Mouse (Mus musculus) heart, postnatal 36 days (tissue): ENCODE data around the gene Tubgcp2. TPM values are rescaled to one million over a fixed set of nuclear protein-coding genes. Genes with fewer than 3 reads are reported as not detected.

Experiments used
- DNase-seq, 2 experiments: peaks; one replicate each; pipeline ENCODE4 v3.0.0; 2021 to 2022
- intact Hi-C: fragments of 180-260 bp; cut with DNase I; formaldehyde crosslinking; loops from one replicate; pipeline ENCODE4 v1.15.1; 2025
- total RNA-seq, 2 experiments: library from RNA; stranded (reverse); gene quantifications; 2 replicates each; pipeline ENCODE4 v1.2.3; 2021

Gene Tubgcp2
- 10 to 100 TPM; 26.9 to 34.4 TPM for total RNA-seq

DNA sequence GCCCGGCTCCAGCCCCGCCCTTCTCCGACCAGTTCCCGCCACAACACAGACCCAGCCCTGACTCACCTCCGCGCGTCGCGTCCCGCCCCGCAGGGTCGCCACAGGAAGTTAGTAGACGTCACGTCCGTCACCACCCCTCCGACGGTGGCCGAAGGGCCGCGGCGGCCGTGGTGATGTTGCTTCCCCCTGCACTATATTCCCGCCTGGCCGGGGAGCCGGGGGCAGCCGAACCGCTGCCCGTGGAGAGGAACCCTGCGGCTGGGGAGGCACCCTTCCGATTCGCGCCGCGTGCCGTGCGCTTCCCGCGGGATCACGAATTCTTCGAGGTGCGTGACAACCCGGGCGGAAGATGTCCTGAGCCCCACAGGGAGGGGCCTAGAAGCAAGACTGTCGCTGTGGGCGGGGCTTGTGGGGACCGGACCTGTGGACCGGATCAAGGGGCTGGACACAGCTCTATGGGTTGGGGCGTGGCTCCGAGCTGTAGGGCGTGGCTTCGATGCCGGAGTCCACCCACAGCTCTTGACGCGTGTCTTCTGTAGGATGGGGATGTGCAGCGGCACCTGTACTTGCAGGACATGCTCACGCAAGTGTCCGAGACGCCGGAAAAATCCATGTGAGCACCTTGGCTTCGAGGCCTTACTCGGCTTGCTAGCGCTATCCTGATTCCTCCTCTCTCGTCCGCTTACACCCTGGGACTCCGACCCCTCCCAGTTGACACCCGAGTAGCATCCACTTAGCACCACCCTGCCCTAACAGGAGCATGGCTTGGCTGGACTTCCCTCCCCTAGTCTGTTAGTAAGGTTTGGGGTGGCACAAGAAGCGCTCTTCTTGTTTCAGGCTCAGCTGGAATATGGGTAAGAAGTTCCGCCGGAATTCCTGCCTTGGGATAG lies at the start of gene Tubgcp2, which contains the start of gene Zfp511:
Gene Tubgcp2 (minus strand): TSS at position 389 of the 890 bp plus-strand sequence.
Gene Zfp511 (plus strand): TSS at position 111 of the 890 bp plus-strand sequence.
- intact Hi-C loops, result loop anchor here (5.0 kb wide), 2 partner anchors 86 to 101 kb away; partner anchors contain the start of gene Mtg1
- peak; percentile 92 to 96 for DNase-seq

DNA sequence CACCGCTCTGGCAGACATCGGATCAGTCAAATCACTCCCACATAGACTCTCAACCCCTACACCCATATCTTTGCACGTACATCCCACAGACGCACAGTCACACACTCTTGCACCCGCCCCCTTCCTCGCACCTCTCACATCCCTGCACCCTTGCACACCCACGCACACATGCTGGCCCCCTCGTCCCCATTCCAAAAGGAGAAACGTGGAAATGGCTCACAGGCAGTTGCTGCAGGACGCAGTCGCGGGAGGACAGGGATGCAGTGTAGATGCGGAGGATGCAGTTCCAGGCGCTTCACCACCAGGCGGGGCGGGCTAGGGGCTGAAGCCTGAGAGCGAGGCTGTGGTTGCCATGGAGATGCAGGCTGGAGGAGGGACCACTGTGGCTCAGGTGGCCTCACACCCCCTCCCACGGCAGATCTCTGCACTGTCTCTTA lies 45.8 kb upstream of the Tubgcp2 start, which contains the start of gene Caly:
Gene Caly (minus strand): TSS at position 307 of the 437 bp plus-strand sequence.
- intact Hi-C loops, result no loop called here
- DNase-seq, result no peak

DNA sequence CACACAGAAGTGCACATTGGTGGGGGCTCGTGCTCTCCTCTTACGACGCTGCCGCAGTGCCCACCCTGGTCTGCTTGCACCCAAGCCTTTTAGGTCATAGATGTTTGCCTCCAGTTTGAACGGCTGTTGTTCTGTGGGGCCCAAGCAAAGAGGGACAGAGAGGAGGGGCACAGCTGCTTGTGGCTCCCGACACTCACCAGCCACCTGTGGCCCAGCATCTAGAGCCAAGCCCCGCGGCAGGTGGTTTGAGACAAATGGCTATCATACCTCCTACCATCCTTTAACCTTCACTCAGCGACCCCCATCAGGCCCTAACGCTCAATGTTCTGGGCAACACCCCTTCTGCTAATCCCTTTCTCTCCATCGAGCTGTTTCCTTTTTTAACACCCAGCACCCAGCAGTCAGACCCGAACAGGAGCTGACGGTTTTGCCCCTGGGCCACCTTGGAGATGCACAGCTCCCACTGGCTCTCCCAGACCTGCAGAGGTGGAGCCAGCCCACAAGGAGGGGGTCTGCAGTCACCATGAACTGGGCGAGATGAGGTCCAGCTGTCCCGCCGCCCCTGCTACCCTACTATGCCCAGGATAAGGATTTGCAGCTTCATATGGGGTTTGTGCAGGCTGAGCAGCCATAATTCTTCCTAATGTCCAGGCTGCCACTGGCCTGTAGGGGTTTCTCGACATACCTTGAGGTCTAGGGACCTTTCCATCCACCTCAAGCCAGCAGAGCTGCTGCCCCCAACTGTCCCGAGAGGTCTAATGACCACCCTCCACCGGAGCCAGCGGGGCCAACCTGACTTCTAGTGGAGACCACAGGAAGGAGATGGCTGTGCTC lies 45.2 kb upstream of the Tubgcp2 start:
- no peak for DNase-seq
- intact Hi-C loops, result no loop called here

DNA sequence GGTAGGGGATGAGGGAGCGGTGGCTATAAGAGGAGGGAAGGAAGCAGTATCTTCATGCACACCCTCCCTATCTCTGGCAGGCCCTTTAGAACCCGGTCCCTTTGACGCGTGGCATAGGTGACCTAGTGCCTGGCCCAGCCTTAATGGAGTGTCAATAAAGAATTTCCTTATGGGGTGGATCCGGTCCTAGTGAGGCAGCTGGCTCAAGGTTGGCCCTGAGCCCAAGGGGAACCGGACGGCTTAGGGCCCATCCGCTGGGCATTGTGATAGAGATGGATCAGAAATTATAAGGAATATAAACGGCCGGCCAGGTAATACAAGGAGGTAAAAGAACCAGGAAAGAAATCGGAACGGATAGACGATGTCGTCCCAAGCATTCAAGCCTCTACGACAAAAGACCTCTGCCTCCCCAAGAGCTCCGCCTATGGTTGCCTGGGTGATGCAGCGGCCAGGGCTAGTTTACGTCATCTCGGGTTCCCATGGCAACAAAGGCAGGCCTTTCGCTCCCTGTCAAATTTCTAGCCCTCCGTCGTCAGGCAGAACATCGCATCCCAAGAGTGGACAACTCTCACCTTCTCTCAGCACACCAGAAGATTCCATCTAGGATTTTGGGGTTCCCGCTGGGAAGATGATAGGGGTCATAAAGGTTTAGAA lies 44.2 kb upstream of the Tubgcp2 start:
- DNase-seq, result peak; percentile 54 to 58
- intact Hi-C loops, result no loop called here

DNA sequence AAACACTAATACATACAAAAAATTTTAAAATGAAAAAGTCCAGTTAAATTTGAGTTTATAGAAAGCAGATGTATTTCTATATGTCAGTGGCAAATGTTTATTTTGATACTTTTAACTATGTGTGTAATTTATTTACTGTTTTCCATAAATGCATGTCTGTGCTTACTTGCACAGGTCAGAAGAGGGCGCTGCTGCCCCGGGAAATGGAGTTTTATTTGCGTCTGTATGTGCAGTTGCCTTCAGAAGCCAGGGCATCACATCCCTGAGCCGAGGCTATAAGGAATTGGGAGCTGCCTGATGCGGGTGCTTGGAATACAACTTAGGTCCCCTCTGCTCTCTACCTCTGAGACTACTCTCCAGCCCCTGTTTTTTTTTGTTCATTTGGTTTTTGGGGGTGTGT lies 42.2 kb upstream of the Tubgcp2 start:
- peak; percentile 63 to 75 for DNase-seq
- intact Hi-C loops, result loop anchor here (1.0 to 10.0 kb wide), 2 partner anchors 63 to 756 kb away; partner anchors contain the start of gene Urah

DNA sequence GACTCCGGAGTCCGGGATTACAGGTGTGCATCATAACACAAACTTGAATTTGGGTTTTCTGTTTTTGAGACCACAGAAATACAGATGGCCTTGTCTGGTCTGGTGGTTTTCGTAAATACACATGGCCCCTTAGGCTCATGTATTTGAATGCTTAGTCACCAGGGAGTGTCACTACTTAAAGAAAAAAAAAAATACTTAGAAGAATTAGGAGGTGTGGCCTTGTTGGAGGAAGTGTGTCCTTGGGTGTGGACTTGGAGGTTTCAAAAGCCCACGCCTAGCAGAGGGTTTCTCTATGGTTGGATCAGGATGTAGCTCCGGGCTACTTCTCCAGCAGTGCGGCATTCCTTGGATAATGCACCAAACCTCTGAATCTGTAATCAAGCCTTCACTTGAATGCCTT lies 41.2 kb upstream of the Tubgcp2 start:
- intact Hi-C loops, result loop anchor here (1.0 to 10.0 kb wide), 2 partner anchors 64 to 757 kb away; partner anchors contain the start of gene Urah
- DNase-seq, result no peak

DNA sequence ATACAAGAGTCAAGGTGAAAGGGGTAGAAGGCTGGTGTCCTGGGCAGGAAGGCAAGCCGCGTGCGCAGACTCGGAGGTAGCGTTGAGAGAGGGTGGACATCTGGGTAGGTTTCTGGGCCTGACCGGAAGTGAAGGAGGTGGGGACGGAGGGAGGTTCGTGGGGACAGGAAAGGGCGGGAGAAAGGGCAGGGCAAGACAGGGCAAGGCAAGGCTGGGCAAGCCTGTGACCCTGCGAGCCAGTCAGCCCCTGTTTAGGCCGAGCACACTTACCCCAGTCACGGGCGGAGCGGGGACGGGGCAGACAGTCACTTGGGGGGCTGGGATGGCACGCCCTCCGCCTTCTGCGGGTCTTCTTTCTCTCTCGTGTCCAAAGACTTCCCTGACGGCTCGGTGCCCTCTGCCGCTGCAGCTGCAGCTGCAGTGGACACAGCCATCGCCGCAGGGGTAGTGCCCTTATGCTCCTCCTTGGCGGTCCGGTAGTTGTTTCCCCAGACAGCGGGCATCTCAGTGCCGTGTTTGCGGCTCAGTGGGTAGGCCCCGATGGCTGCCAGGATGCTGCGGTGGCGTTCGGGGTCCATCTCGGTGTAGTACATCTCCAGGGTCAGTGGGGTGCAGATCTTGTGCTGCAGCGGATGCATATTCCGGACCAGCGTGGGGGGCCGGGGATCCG lies 33.7 kb upstream of the Tubgcp2 start:
- intact Hi-C loops, result loop anchor here (10.0 kb wide), 1 partner anchor 765 kb away; the partner anchor contains the start of gene Urah
- peak in 1 of 2 experiments; percentile 16 for DNase-seq

DNA sequence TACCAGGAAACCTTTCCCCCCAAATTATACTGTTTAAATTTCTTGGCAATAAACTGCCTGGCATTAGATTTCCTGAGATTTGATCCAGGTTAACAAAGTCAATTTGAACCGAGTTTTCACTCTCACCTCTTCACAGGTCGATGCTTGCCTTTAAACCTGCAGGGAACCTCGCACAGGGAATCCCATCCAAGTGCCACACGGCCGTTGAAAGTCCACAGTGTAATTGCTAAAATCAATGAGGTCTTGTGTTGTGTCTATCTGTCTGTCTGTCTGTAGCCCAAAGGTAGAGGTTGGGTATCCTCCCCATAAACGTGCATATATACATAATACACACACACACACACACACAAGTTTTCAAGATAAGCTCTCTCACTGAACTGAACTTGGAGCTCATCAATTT lies 30.9 kb upstream of the Tubgcp2 start:
- no peak for DNase-seq
- intact Hi-C loops, result no loop called here

DNA sequence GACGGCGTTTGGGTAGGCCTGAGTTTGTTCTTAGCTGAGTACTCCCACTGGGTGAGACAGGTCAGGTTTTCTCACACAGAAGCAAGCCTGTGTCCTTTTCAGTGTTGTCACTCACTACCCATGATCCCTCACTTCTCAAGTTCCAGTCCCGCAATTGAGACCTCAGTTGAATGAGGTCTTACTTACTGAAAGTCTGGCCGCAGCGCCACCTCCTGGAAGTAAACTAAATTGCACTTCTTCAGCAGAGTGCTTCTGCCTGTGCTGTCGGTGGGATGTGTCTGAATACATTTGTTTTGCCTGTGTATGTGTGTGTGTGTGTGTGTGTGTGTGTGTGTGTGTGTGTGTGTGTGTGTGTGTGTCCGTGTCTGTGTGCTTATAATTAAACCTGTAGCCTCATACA lies 26.6 kb upstream of the Tubgcp2 start:
- peak; percentile 48 to 67 for DNase-seq
- intact Hi-C loops, result loop anchor here (1.0 kb wide), 2 partner anchors 94 to 158 kb away; no protein-coding TSS in a partner anchor

DNA sequence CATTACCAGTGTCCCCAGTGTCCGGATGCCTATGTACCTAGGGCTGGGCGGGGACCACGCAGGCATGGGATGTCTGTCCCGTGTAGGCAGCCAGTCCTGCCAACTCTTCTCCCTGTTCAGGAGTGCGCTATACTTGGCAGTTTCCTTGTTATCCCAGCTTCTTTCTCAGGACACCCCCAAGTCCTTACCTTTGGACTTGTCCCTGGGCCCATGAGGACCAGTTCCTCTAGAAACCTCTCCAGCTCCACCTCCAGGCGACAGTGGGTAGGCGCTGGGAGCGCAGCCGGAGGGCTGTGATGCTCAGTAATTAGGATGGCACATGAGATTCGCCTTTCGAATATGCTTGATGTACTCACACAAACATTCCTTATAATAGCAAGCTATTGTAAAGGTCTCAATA lies 25.8 kb upstream of the Tubgcp2 start:
- DNase-seq, result no peak
- intact Hi-C loops, result no loop called here

DNA sequence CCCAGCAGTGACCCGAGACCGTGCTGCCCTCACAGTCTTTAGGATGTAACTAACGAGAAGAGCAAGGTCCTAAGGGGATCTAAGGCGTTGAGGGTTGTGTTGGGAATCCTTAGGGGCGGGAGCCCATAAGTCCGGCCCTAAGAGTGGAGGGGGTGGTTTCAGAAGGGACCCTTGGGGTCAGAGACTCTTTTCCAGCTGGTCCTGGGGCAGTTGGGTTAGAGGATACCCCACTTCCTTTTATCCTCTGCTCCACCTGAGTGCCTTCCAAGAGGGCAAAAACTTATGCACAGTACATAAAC lies 25.3 kb upstream of the Tubgcp2 start:
- intact Hi-C loops, result no loop called here
- no peak for DNase-seq

DNA sequence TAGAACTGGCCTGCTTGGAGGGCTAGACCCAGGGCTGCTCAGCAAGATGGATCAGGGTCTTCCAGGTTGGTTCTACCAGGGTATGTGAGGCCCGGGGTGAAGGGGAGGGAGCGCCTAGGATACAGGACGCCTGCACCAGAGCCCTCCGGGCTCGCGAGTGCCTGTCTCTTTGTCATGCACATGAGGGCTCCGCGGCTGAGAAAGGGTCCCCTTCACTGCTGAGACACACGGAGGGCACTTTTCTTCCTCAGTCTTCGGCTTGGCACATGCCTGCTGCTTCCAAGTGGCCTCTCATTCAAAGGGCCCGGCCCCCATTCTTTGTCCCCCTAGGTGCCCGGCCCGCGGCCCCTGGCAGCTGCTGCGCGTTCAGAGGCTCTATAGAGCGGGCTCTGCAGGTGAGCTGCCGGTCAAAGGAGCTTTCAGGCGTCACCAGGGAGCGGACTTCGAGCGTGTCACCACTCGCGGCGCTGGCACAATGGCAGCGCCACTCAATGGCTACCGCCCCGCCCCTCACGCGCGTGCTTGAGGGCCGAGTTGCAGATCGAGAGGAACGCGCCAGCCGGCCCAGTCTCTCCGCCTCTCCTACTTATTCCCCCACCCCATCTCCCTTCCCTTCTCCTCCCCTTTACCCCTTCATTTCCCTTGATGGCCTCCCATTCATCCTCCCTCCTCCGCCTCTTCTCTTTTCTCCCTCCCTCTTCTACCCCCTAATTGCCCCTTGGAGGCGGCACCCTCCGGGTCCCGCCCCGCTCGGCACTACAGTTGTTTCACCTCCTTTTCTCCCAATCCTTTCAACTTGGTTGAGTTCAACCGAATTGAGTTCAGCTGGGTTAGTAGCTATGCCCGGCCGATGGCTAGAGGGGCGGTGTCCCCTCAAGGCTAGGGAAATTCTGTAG lies 24.7 kb upstream of the Tubgcp2 start:
- intact Hi-C loops, result no loop called here
- DNase-seq, result peak in 1 of 2 experiments; percentile 5

DNA sequence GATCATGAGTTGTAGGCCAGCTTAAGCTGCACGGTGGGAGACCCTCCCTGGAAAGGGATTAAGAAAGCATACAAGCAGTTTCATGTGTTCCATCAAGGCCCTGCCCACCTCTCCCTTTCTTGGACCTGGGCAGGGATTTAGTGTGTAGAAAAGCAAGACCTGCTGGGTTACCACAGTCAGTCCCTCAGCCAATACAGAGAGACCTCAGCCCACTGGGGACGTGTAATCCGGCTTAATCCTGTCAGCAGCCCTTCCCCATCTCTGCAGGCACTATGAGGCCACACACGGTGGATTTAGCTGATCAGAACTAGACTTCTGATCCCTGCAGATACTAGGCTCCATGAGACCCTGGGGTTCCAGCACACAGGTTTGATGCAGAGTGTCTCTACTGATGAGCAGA lies 23.1 kb upstream of the Tubgcp2 start:
- intact Hi-C loops, result no loop called here
- DNase-seq, result no peak

DNA sequence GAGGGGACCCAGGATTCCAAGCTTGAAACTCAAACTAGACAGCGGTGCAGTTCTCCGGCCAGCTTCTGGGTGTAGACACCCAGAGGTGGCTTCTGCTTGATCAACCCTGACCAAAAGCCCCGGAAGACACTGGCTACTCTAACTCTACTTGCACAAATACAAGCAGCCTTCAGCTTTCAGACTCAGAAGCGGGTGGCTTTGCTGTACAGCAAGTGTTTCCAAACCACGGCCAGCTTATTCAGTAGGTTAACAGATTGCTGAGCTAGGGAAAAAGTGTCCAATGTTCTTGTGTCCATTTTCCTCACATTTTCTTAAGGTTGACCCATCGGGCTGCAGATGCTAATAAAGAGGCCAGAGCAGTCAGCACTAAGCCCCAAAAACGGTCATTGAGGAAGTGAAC lies 22.1 kb upstream of the Tubgcp2 start:
- intact Hi-C loops, result no loop called here
- DNase-seq, result no peak

DNA sequence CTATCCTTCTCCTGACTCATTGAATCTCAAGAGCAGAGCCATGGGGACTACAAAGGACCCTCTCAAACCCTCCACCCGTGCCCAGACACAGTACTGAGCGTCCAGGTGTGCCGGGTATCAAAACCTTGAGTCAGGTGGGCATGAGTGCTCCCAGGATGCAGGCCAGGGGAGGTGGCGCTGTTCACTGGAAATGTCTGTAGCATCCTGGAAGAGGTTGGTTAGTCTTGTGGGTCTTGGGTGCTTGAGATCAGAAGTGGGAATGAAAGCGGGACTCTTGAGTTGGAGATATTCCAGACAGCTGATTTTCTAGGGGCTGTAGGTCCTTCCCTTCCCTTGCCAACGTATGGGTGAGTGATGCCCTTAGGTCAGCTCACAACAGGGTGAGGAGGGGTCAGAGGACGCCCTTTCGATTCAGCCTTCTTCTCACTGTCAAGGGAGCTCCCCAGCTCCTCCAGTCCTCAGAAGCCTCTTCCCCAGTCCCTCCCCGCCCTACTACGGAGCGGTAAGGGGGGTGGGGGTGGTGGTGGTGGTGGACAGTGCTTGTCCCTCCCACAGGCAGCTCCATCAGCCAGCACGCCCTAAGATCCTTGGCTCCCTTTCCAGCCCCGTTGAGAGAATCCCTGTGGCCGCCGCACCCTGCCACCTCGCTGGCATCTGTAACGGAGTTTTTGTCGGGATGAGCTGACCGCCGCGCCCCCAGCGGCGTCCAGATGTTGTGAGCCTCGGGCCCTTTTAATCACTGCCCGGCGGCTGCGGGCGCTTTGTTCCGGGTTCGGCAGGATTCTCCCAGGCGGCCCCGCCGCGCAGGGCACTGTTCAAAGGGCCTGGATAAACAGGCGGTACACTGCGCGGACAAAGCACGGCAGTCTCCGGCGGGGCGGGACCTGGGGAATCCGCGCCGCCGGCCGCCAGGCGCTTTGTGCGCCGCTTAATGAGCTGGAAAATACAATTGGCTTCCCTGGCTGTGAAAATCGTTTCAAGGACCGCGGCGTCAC lies 21.2 kb upstream of the Tubgcp2 start:
- DNase-seq, result no peak
- intact Hi-C loops, result no loop called here

DNA sequence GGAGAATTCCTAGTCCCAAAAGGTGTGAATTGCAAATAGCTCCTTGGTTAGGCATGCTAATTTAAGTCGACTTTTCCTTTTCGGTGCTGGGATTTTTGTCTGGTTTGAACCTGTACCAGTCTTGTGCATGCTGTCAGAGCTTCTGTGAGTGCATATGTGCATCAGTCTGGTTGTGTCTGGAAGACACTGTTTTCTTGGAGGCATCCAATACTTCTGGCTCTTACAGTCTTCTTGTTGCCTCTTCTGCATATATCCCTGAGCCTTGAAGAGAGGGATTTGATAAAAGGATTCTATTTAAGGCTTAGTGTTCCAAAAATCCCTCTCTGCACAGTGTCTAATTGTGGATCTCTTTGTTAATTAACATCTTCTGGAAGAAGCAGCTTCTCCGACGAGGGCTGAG lies 17.7 kb upstream of the Tubgcp2 start:
- no peak for DNase-seq
- intact Hi-C loops, result no loop called here

DNA sequence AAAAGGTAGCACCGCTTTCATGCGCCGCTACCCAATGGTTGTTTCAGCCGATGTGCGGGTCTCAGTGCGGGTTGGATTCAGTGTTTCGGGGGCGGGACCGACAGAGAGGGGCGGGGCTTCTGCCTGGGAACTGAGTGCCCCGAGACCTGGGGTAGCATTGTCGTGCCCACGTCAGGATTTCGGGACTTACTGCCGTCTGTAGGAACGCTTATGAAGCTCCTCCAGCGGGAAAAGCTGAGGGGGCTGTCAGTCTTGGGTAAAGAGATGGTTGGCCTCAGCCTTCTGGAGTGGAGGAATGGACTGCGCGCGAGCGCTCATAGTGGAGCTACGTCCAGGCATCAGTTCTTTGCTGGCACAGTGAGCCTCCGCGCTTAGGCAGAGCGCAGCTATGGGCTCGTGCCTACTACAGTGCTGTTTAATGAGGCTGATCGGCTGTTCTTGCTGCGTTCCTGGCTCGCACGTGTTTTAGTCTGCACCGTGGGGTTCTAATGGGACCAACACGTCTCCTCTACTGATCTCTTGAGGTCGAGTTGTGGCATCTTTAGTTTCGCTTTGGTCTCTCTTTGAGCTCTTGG lies 12.7 kb upstream of the Tubgcp2 start:
- intact Hi-C loops, result no loop called here
- peak; percentile 16 to 28 for DNase-seq
